Mouse (Mus musculus): ENCODE results near the gene Gen1. TPM values are rescaled to one million over a fixed set of nuclear protein-coding genes. Genes with fewer than 3 reads are reported as not detected.

Gene Gen1
- 1 to 10 TPM; 2.2 to 3.2 TPM for total RNA-seq (2021)
- long read RNA-seq, experiment 1, partial matches to known transcripts: 1 of 1 reads
- long read RNA-seq, experiment 1, other reads (novel, unspliced or antisense): 0 of 1 reads
- long read RNA-seq, experiment 2, partial matches to known transcripts: 1 of 1 reads
- long read RNA-seq, experiment 2, other reads (novel, unspliced or antisense): 0 of 1 reads

- peak; percentile 96 for DNase-seq
- peak within 1 kb of the TSS; percentile 93 for H3K4me3 ChIP-seq
- intact Hi-C loops (cut with DNase I): loop anchor here (1.0 to 2.0 kb wide), 2 partner anchors 63 to 68 kb away; no protein-coding TSS in a partner anchor
- H3K27ac ChIP-seq: peak within 1 kb of the TSS; percentile 99
- no peak for TF ChIP-seq CTCF (IDR thresholded peaks at IDR 0.05)
These were observed at the start of gene Gen1, which contains the start of gene Smc6 for GRCm38 (mm10) chr12:11265382-11266281. Gen1 (minus strand) TSS chr12:11265801. Smc6 (plus strand) TSS chr12:11265886.

DNA sequence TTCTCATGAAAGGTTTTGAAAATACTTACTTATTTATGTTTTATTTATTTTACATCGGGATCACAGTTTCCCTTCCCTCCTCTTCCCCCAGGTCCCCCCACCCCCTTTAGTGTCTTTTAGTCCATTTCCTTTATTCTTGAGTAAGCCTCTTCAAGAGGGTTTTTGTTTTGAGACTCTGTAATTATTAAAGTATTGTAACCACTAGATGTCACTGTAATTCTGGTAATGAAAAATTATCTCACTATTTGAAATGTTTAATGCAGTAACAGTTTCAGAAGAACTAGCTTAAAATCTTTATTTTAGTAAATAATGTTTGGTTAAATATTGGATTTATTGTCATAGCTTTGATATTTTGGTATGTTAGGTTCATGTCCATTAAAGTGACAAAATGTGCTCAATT is 48.2 kb upstream of the Gen1 start:
- H3K27ac ChIP-seq: no peak overlapping the region
- TF ChIP-seq CTCF (IDR thresholded peaks at IDR 0.05): peak; percentile 34; the same call in 1 of the 2 replicates
- H3K4me3 ChIP-seq: no peak overlapping the region
- intact Hi-C loops (cut with DNase I): no loop called here
- no peak for DNase-seq

DNA sequence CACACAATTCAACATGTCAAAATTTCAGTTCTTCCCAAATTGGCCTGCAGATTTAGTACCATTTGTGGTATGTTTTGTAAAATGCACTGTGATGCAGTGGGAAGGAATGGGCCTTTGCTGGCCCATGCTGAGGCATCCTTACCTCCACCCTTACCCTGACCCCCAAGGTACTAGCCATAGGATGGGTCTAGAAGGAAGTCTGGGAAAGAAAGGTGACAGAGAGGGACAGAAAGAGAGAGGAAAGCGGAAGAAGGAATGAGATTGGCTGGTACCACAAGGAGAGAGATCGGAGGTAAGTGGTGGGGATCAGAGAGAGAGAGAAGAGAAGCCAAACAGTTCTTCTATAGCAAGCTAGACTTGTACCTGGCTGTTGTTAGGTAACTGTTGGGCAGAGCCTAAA is 45.5 kb upstream of the Gen1 start:
- TF ChIP-seq CTCF (IDR thresholded peaks at IDR 0.05): no peak
- no peak for DNase-seq
- intact Hi-C loops (cut with DNase I): no loop called here
- H3K4me3 ChIP-seq: no peak overlapping the region
- H3K27ac ChIP-seq: no peak overlapping the region

GRCm38 (mm10) chr12:11306753-11307645 is 41.4 kb upstream of the Gen1 start:
- no peak overlapping the region for H3K4me3 ChIP-seq
- intact Hi-C loops (cut with DNase I): no loop called here
- no peak for DNase-seq
- no peak for TF ChIP-seq CTCF (IDR thresholded peaks at IDR 0.05)
- no peak overlapping the region for H3K27ac ChIP-seq

GRCm38 (mm10) chr12:11300858-11301257 is 35.3 kb upstream of the Gen1 start:
- no peak for TF ChIP-seq CTCF (IDR thresholded peaks at IDR 0.05)
- Histone ChIP-seq H3K4me3 (no peak overlapping the region), H3K27ac (no peak overlapping the region)
- intact Hi-C loops (cut with DNase I): no loop called here
- DNase-seq: no peak

DNA sequence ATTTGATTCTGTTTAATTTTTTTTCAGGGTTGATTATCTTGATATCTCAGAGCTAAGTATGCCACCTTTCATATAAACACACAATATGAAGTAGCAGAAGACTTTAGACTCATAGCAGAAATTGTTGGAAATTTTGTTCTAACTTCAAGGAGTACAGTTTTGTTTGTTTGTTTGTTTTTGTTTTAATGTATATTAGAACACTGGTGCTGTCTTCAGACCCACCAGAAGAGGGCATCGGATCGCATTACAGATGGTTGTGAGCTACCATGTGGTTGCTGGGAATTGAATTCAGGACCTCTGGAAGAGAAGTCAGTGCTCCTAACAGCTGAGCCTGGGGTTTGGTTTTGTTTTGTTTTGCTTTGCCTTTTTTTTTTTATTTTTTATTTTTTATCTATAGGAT is 20.8 kb upstream of the Gen1 start:
- no peak for DNase-seq
- no peak overlapping the region for H3K4me3 ChIP-seq
- peak; percentile 44 for TF ChIP-seq CTCF (IDR thresholded peaks at IDR 0.05)
- intact Hi-C loops (cut with DNase I): no loop called here
- H3K27ac ChIP-seq: no peak overlapping the region

DNA sequence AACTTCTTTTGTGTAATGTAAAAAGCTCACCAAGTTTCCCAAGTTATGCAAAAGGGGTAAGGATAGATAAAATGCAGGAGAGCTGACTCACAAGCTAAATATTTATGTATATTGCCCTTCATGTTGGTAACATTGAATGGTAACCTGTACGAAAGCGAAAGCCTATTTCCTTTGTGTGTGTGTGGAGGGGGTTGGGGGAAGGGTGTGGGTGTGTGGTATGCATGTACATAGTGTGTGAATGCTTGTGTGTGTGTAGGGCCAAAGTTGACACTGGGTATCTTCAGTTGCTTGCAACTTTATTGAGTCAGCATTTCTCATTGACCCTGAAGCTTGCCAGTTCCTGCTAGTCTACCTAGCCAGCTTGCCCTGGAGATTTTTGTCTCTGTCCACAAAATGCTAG is 16.0 kb upstream of the Gen1 start:
- no peak for DNase-seq
- Histone ChIP-seq H3K27ac (no peak overlapping the region), H3K4me3 (no peak overlapping the region)
- intact Hi-C loops (cut with DNase I): loop anchor here (5.0 kb wide), 1 partner anchor 36 kb away; no protein-coding TSS in a partner anchor
- no peak for TF ChIP-seq CTCF (IDR thresholded peaks at IDR 0.05)

GRCm38 (mm10) chr12:11279886-11280285 is 14.3 kb upstream of the Gen1 start:
- no peak overlapping the region for H3K27ac ChIP-seq
- DNase-seq: no peak
- H3K4me3 ChIP-seq: no peak overlapping the region
- no peak for TF ChIP-seq CTCF (IDR thresholded peaks at IDR 0.05)
- intact Hi-C loops (cut with DNase I): loop anchor here (5.0 kb wide), 1 partner anchor 37 kb away; no protein-coding TSS in a partner anchor

GRCm38 (mm10) chr12:11277207-11277606 is 11.6 kb upstream of the Gen1 start:
- H3K4me3 ChIP-seq: no peak overlapping the region
- no peak overlapping the region for H3K27ac ChIP-seq
- DNase-seq: no peak
- intact Hi-C loops (cut with DNase I): no loop called here
- no peak for TF ChIP-seq CTCF (IDR thresholded peaks at IDR 0.05)

DNA sequence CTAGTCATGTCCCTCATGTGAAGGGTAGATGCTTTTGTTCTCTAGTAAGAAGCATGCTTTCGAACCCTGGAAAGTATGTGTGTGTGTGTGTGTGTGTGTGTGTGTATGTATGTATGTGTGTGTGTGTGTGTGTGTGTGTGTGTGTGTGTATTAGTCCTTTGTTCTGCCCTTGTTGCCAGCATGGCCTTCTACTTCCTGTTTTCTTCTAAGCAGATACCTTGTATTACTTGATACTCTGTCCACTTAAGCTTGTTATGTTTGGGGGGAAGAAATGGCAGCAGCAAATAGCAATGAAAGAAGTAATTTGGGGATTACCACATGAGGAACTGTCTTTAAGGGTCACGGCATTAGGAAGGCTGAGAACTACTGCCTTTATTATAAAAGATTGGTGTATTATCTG is 11.0 kb upstream of the Gen1 start:
- DNase-seq: no peak
- no peak overlapping the region for H3K27ac ChIP-seq
- H3K4me3 ChIP-seq: no peak overlapping the region
- intact Hi-C loops (cut with DNase I): no loop called here
- no peak for TF ChIP-seq CTCF (IDR thresholded peaks at IDR 0.05)

DNA sequence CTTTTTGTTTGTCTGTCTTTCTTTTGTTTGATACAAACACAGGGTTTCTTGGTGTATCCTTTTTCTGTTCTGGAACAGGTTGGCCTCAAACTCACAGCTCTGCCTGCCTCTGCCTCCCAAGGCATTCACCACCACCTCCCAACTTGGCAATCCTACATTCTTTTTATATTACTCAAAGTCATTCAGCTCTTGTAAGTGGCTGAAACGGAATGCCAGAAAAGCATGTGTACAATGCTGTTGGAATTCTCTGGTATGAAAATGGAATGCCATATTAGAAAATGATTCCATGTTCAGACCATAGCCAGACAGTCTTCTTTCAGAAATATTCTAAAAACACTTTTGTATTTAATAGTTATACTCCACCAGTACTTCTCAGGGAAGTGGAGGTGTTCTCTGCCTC is 7.6 kb upstream of the Gen1 start:
- no peak for DNase-seq
- intact Hi-C loops (cut with DNase I): no loop called here
- no peak for TF ChIP-seq CTCF (IDR thresholded peaks at IDR 0.05)
- no peak overlapping the region for H3K27ac ChIP-seq
- H3K4me3 ChIP-seq: no peak overlapping the region

DNA sequence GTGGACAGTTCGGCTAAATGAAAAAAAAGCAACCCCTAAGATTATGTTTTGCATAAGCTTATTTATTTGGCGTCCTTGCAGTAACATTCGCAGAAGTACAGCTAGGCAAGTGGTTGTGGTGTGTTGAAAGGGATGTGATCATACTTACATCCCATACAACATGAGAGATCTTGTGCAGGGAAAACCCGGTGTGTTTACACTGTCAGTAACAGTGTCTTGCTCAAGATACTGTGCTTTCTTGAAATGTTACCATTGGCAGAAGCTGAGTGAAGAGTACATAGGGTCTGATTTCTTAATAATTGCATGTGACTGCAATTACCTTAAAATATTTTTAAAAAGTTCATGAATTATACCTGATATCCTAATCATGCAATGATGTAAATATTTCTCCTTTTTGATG is 7.0 kb upstream of the Gen1 start:
- no peak for TF ChIP-seq CTCF (IDR thresholded peaks at IDR 0.05)
- Histone ChIP-seq H3K27ac (no peak overlapping the region), H3K4me3 (no peak overlapping the region)
- intact Hi-C loops (cut with DNase I): no loop called here
- DNase-seq: no peak

Measured in gastrocnemius, adult 2 months (tissue).